Mouse (Mus musculus) megakaryocyte, embryonic 14.5 days (primary cell): ENCODE results near the gene Atp5j2.

Experiments
- FLI1 ChIP-seq: IDR thresholded peaks from 2 replicates; pipeline ENCODE4 v1.6.1; 2012; ENCODE audit warnings: low read length, inconsistent platforms, mixed read lengths
- GATA1 ChIP-seq: IDR thresholded peaks from 3 replicates; pipeline ENCODE4 v1.6.1; 2012; ENCODE audit warnings: mixed read lengths, low read length, inconsistent platforms, borderline replicate concordance

DNA sequence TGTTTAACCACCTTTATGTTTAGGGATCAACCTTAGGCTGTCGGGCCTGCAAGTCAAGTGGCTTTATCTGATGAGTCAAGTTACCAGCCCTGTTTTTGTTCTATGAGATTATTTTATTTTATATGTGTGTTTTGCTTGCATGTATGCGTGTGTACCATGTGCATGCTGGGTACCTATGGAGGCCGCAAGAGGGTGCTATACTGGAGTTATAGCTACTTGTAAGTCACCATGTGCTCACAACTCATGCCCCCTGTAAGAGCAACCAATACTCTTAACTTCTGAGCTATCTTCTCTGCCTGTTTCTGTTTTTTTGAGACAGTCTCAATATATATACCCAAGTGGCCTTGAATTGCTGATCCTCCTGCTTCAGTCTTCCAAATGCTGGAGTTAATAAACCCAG, 21.6 kb upstream of the Atp5j2 start:
- TF ChIP-seq GATA1 (no peak), FLI1 (no peak)
